Mouse (Mus musculus) MEL (cell line): Measurements from ENCODE around the gene Camta1.

Experiments
- MAX ChIP-seq: IDR thresholded peaks from 2 replicates; pipeline ENCODE4 v1.6.1; 2011; ENCODE audit warnings: low read length, improper control_type of control experiment
- POLR2A ChIP-seq, 2 experiments: IDR thresholded peaks; 2 replicates each; pipeline ENCODE4 v1.6.1; 2011 to 2012; ENCODE audit warnings: low read length in 2 of 2, mild to moderate bottlenecking in 2 of 2, control low read depth in 1 of 2, improper control_type of control experiment in 1 of 2, low read depth in 1 of 2, moderate library complexity in 1 of 2; ENCODE audit not compliant: control insufficient read depth in 1 of 2, insufficient read depth in 1 of 2, poor library complexity in 1 of 2

GRCm38 (mm10) chr4:151506701-151507100, 355.0 kb downstream of the Camta1 start:
- TF ChIP-seq MAX = no peak
- no peak for TF ChIP-seq POLR2A (IDR thresholded peaks at IDR 0.05; ENCODE audit: control insufficient read depth in 1 of 2, insufficient read depth in 1 of 2, low read depth in 1 of 2, low read length in 2 of 2, poor library complexity in 1 of 2)
